Mouse (Mus musculus) CH12.LX (cell line): ENCODE data around the gene Carmil1. TPM values are rescaled to one million over a fixed set of nuclear protein-coding genes. Genes with fewer than 3 reads are reported as not detected.

Experiments
- DNase-seq: peaks from one replicate; pipeline ENCODE4 v3.0.0-alpha.2; 2013; ENCODE audit errors: extremely low read depth
- H3K27ac ChIP-seq: 2 replicates; pipeline ENCODE4 v1.5.1; 2012; ENCODE audit warnings: low read depth, mild to moderate bottlenecking, control low read depth, moderate library complexity; ENCODE audit not compliant: insufficient read depth
- H3K27me3 ChIP-seq: replicated peaks from 2 replicates; pipeline ENCODE3; 2012; ENCODE audit warnings: inconsistent platforms
- H3K36me3 ChIP-seq, 2 experiments: replicated peaks in 1 of 2; 2 replicates each; pipeline versions ENCODE3 to v1.6.1; 2012; ENCODE audit warnings: inconsistent platforms in 1 of 2, low read length in 1 of 2, mild to moderate bottlenecking in 1 of 2, mixed read lengths in 1 of 2, moderate library complexity in 1 of 2; ENCODE audit not compliant: control insufficient read depth in 1 of 2, insufficient read depth in 1 of 2
- H3K4me1 ChIP-seq, 2 experiments: 2 replicates each; pipeline ENCODE4 v1.6.1; 2012; ENCODE audit warnings: inconsistent platforms in 1 of 2, moderate library complexity in 1 of 2; ENCODE audit not compliant: insufficient read depth in 2 of 2, control insufficient read depth in 1 of 2
- H3K4me2 ChIP-seq: 2 replicates; pipeline ENCODE4 v1.6.1; 2012; ENCODE audit warnings: low read depth, mild to moderate bottlenecking, control low read depth; ENCODE audit not compliant: poor library complexity, insufficient read depth, severe bottlenecking
- H3K4me3 ChIP-seq, 3 experiments: fragments of 150-350 bp in 1 of 3; sonication (generic) in 1 of 3; replicated peaks in 1 of 3; 2 replicates each; pipeline versions ENCODE3 to v1.5.1; 2011 to 2012; ENCODE audit warnings: low read depth in 2 of 3, low read length in 2 of 3, mild to moderate bottlenecking in 2 of 3, moderate library complexity in 2 of 3, control low read depth in 1 of 3, improper control_type of control experiment in 1 of 3, inconsistent platforms in 1 of 3, mixed read lengths in 1 of 3; ENCODE audit not compliant: poor library complexity in 1 of 3
- H3K79me2 ChIP-seq: replicated peaks from 2 replicates; pipeline ENCODE4 v1.6.1; 2012; ENCODE audit warnings: mild to moderate bottlenecking, moderate library complexity; ENCODE audit not compliant: control insufficient read depth, poor library complexity, insufficient read depth, severe bottlenecking; ENCODE audit errors: extremely low read depth
- H3K9ac ChIP-seq: 2 replicates; pipeline ENCODE4 v1.6.1; 2012; ENCODE audit warnings: low read depth, mild to moderate bottlenecking, control low read depth, moderate library complexity; ENCODE audit not compliant: insufficient read depth
- H3K9me3 ChIP-seq: replicated peaks from 2 replicates; pipeline ENCODE3; 2012; ENCODE audit warnings: low read length, inconsistent platforms, mixed read lengths
- BHLHE40 ChIP-seq: IDR thresholded peaks from 2 replicates; pipeline ENCODE4 v1.6.1; 2011; ENCODE audit warnings: mild to moderate bottlenecking, low read depth, low read length, improper control_type of control experiment
- CHD1 ChIP-seq: IDR thresholded peaks from 2 replicates; pipeline ENCODE4 v1.6.1; 2012; ENCODE audit warnings: low read depth, low read length, improper control_type of control experiment, inconsistent platforms
- ELF1 ChIP-seq: IDR thresholded peaks from 2 replicates; pipeline ENCODE4 v1.6.1; 2014; ENCODE audit warnings: low read depth, mild to moderate bottlenecking, inconsistent platforms, low read length, improper control_type of control experiment
- EP300 ChIP-seq: IDR thresholded peaks from 2 replicates; pipeline ENCODE4 v1.6.1; 2011; ENCODE audit warnings: low read length, improper control_type of control experiment
- ETS1 ChIP-seq: conservative IDR thresholded peaks from 2 replicates; pipeline ENCODE4 v1.6.1; 2012; ENCODE audit warnings: low read depth, mild to moderate bottlenecking, inconsistent platforms, low read length, improper control_type of control experiment, moderate library complexity
- GABPA ChIP-seq: IDR thresholded peaks from 2 replicates; pipeline ENCODE4 v1.6.1; 2012; ENCODE audit warnings: low read depth, low read length, improper control_type of control experiment, inconsistent platforms; ENCODE audit not compliant: insufficient replicate concordance
- HCFC1 ChIP-seq: IDR thresholded peaks from 2 replicates; pipeline ENCODE4 v1.6.1; 2012; ENCODE audit warnings: low read depth, mild to moderate bottlenecking, inconsistent platforms, low read length, improper control_type of control experiment
- IRF4 ChIP-seq: IDR thresholded peaks from 2 replicates; pipeline ENCODE4 v1.6.1; 2014; ENCODE audit warnings: low read depth, mild to moderate bottlenecking, inconsistent platforms, low read length, improper control_type of control experiment
- JUND ChIP-seq: conservative IDR thresholded peaks from 2 replicates; pipeline ENCODE4 v1.6.1; 2011; ENCODE audit warnings: low read depth, low read length, improper control_type of control experiment
- KAT2A ChIP-seq: IDR thresholded peaks from 2 replicates; pipeline ENCODE4 v1.6.1; 2012; ENCODE audit warnings: low read length, improper control_type of control experiment, inconsistent platforms; ENCODE audit not compliant: insufficient replicate concordance
- MAFK ChIP-seq: IDR thresholded peaks from 2 replicates; pipeline ENCODE4 v1.6.1; 2011; ENCODE audit warnings: low read length, improper control_type of control experiment; ENCODE audit not compliant: insufficient replicate concordance
- MAX ChIP-seq: IDR thresholded peaks from 2 replicates; pipeline ENCODE4 v1.6.1; 2011; ENCODE audit warnings: low read length, improper control_type of control experiment
- MEF2A ChIP-seq: IDR thresholded peaks from 2 replicates; pipeline ENCODE4 v1.6.1; 2014; ENCODE audit warnings: low read depth, mild to moderate bottlenecking, inconsistent platforms, low read length, improper control_type of control experiment, borderline replicate concordance
- MXI1 ChIP-seq: IDR thresholded peaks from 2 replicates; pipeline ENCODE4 v1.6.1; 2011; ENCODE audit warnings: mild to moderate bottlenecking, low read depth, low read length, improper control_type of control experiment
- NELFE ChIP-seq: IDR thresholded peaks from 2 replicates; pipeline ENCODE4 v1.6.1; 2011; ENCODE audit warnings: low read depth, low read length, improper control_type of control experiment
- NRF1 ChIP-seq: IDR thresholded peaks from 2 replicates; pipeline ENCODE4 v1.6.1; 2014; ENCODE audit warnings: low read depth, mild to moderate bottlenecking, inconsistent platforms, low read length, improper control_type of control experiment, moderate library complexity
- POLR2A ChIP-seq: IDR thresholded peaks from 2 replicates; pipeline ENCODE4 v1.6.1; 2011; ENCODE audit warnings: low read depth, mild to moderate bottlenecking, improper control_type of control experiment, low read length
- POLR2AphosphoS2 ChIP-seq: IDR thresholded peaks from 2 replicates; pipeline ENCODE4 v1.6.1; 2011; ENCODE audit warnings: low read depth, low read length, improper control_type of control experiment
- RAD21 ChIP-seq: IDR thresholded peaks from 2 replicates; pipeline ENCODE4 v1.6.1; 2011; ENCODE audit warnings: low read depth, mild to moderate bottlenecking, low read length, improper control_type of control experiment, moderate library complexity
- SIN3A ChIP-seq: IDR thresholded peaks from 2 replicates; pipeline ENCODE4 v1.6.1; 2012; ENCODE audit warnings: low read length, improper control_type of control experiment, inconsistent platforms
- SMC3 ChIP-seq: IDR thresholded peaks from 2 replicates; pipeline ENCODE4 v1.6.1; 2011; ENCODE audit warnings: low read depth, low read length, improper control_type of control experiment
- UBTF ChIP-seq: IDR thresholded peaks from 2 replicates; pipeline ENCODE4 v1.6.1; 2012; ENCODE audit warnings: low read depth, mild to moderate bottlenecking, inconsistent platforms, low read length, improper control_type of control experiment, moderate library complexity
- USF1 ChIP-seq: IDR thresholded peaks from 2 replicates; pipeline ENCODE4 v1.6.1; 2014; ENCODE audit warnings: low read depth, mild to moderate bottlenecking, inconsistent platforms, low read length, improper control_type of control experiment
- USF2 ChIP-seq: conservative IDR thresholded peaks from 2 replicates; pipeline ENCODE4 v1.6.1; 2011; ENCODE audit warnings: low read depth, low read length, improper control_type of control experiment
- ZC3H11A ChIP-seq: IDR thresholded peaks from 2 replicates; pipeline ENCODE4 v1.6.1; 2012; ENCODE audit warnings: low read depth, mild to moderate bottlenecking, inconsistent platforms, low read length, improper control_type of control experiment
- ZKSCAN1 ChIP-seq: IDR thresholded peaks from 2 replicates; pipeline ENCODE4 v1.6.1; 2012; ENCODE audit warnings: low read depth, inconsistent platforms, low read length, improper control_type of control experiment, borderline replicate concordance
- ZMIZ1 ChIP-seq: IDR thresholded peaks from 2 replicates; pipeline ENCODE4 v1.6.1; 2012; ENCODE audit warnings: low read depth, mild to moderate bottlenecking, inconsistent platforms, low read length, improper control_type of control experiment
- ZNF384 ChIP-seq: IDR thresholded peaks from 2 replicates; pipeline ENCODE4 v1.6.1; 2012; ENCODE audit warnings: low read depth, low read length, improper control_type of control experiment, inconsistent platforms
- dilution Hi-C: fragments of 300-500 bp; cut with MboI; formaldehyde crosslinking; loops from 2 replicates; pipeline ENCODE4 v1.14.3; 2020; ENCODE audit warnings: low sequenced_read_pairs; ENCODE audit not compliant: extremely low pct_unique_long_range_greater_than_20kb, extremely low pct_ligation_motif_present
- in situ Hi-C: fragments of 300-500 bp; cut with MboI; formaldehyde crosslinking; loops from 3 replicates; pipeline ENCODE4 v1.14.3; 2019; ENCODE audit warnings: low sequenced_read_pairs, low pct_ligation_motif_present, low pct_unique_long_range_greater_than_20kb, mixed read lengths
- polyA plus RNA-seq: library from polyadenylated mRNA; unstranded; fragments of >175 nt; gene quantifications from 2 replicates; pipeline ENCODE4 v1.2.1, GENCODE M21; 2012; ENCODE audit warnings: low read depth; ENCODE audit not compliant: insufficient read length
- total RNA-seq, 2 experiments: library from RNA; depleted of rRNA; stranded (reverse); fragments of 300-350 nt in 1 of 2; fragments of >200 nt in 1 of 2; gene quantifications; 2 replicates each; pipeline ENCODE4 v1.2.3; 2012 to 2014

Carmil1 gene
- total and polyA plus RNA-seq, 3 experiments = 1.1 to 9.4 (median 7.2) TPM

GRCm38 (mm10) chr13:24232750-24233149, 47.8 kb downstream of the Carmil1 start:
- no peak for DNase-seq
- H3K9me3 ChIP-seq = peaks cover 3% of the 10 kb centered on the region
- no peak overlapping the region for H3K4me3 ChIP-seq
- no peaks in the 10 kb centered on the region for H3K36me3 ChIP-seq
- no peak overlapping the region for H3K9ac ChIP-seq
- dilution Hi-C loops (no loop called here), in situ Hi-C loops (no loop called here)
- H3K27me3 ChIP-seq = no peaks in the 10 kb centered on the region
- TF ChIP-seq ETS1 (no peak), SMC3 (no peak), POLR2AphosphoS2 (no peak), MAFK (no peak), ZC3H11A (no peak), USF1 (no peak), ZKSCAN1 (no peak), MXI1 (no peak), JUND (no peak), IRF4 (no peak), UBTF (no peak), EP300 (no peak), CHD1 (no peak), ELF1 (no peak), NRF1 (no peak), ZNF384 (no peak)
- peaks cover 0 to 21% of the 10 kb centered on the region in 2 experiments; a peak in 3 of 4 replicates for H3K4me1 ChIP-seq
- H3K4me2 ChIP-seq = no peak overlapping the region
- H3K79me2 ChIP-seq = no peaks in the 10 kb centered on the region
- H3K27ac ChIP-seq = no peak overlapping the region

- no peak overlapping the region for H3K9ac ChIP-seq
- no peak for DNase-seq
- in situ Hi-C loops (no loop called here), dilution Hi-C loops (no loop called here)
- no peak overlapping the region for H3K4me3 ChIP-seq
- peaks cover 3% of the 10 kb centered on the region for H3K9me3 ChIP-seq
- H3K27ac ChIP-seq = no peak overlapping the region
- H3K4me1 ChIP-seq = peaks cover 0 to 21% of the 10 kb centered on the region in 2 experiments; a peak in 3 of 4 replicates
- H3K79me2 ChIP-seq = no peaks in the 10 kb centered on the region
- no peak overlapping the region for H3K4me2 ChIP-seq
- no peaks in the 10 kb centered on the region for H3K36me3 ChIP-seq
- H3K27me3 ChIP-seq = no peaks in the 10 kb centered on the region
- TF ChIP-seq MEF2A (no peak), KAT2A (no peak), GABPA (no peak), SMC3 (no peak), SIN3A (no peak), POLR2A (no peak), EP300 (no peak), ZMIZ1 (no peak), HCFC1 (no peak), ZNF384 (no peak), RAD21 (no peak), BHLHE40 (no peak), MAFK (no peak), MAX (no peak), NELFE (no peak), USF1 (no peak), USF2 (no peak), NRF1 (no peak), ZKSCAN1 (no peak), MXI1 (no peak)
Measured at GRCm38 (mm10) chr13:24231746-24232483, 48.7 kb downstream of the Carmil1 start.
